Mouse (Mus musculus) C2C12 (cell line): Measurements from ENCODE around the gene Tex37. TPM values are rescaled to one million over a fixed set of nuclear protein-coding genes. Genes with fewer than 3 reads are reported as not detected.

ENCODE experiments used
- H3K27me3 ChIP-seq: one replicate; pipeline ENCODE4 v1.6.1; 2011; ENCODE audit not compliant: control insufficient read depth, insufficient read depth, insufficient read length
- H3K36me3 ChIP-seq: one replicate; pipeline ENCODE4 v1.6.1; 2011; ENCODE audit not compliant: control insufficient read depth, insufficient read depth
- H3K4me3 ChIP-seq: one replicate; pipeline ENCODE4 v1.5.1; 2011; ENCODE audit warnings: mild to moderate bottlenecking, control low read depth; ENCODE audit not compliant: poor library complexity, insufficient read depth, severe bottlenecking
- H3K79me2 ChIP-seq: one replicate; pipeline ENCODE4 v1.6.1; 2011; ENCODE audit not compliant: control insufficient read depth, insufficient read depth
- H3K79me3 ChIP-seq: one replicate; pipeline ENCODE4 v1.6.1; 2011; ENCODE audit warnings: low read depth, control low read depth
- H3ac ChIP-seq: one replicate; pipeline ENCODE3; 2011; ENCODE audit warnings: low read depth; ENCODE audit not compliant: control insufficient read depth, insufficient read length
- CEBPB ChIP-seq: IDR thresholded peaks from one replicate; pipeline ENCODE4 v1.6.1; 2011; ENCODE audit warnings: low read depth, mild to moderate bottlenecking, control low read depth, moderate library complexity
- CTCF ChIP-seq: IDR thresholded peaks from one replicate; pipeline ENCODE4 v1.5.1; 2011; ENCODE audit not compliant: control insufficient read depth, insufficient read depth, insufficient read length
- FOSL1 ChIP-seq: IDR thresholded peaks from one replicate; pipeline ENCODE4 v1.8.0; 2011; ENCODE audit warnings: mild to moderate bottlenecking, low read length; ENCODE audit not compliant: poor library complexity, insufficient read depth, severe bottlenecking
- MAX ChIP-seq: IDR thresholded peaks from one replicate; pipeline ENCODE4 v1.6.1; 2011; ENCODE audit warnings: mild to moderate bottlenecking, control low read depth
- MYOD1 ChIP-seq: IDR thresholded peaks from one replicate; pipeline ENCODE4 v1.6.1; 2011; ENCODE audit warnings: low read depth; ENCODE audit not compliant: control insufficient read depth, insufficient read length
- MYOG ChIP-seq: IDR thresholded peaks from one replicate; pipeline ENCODE4 v1.6.1; 2011; ENCODE audit not compliant: control insufficient read depth, insufficient read length; ENCODE audit errors: extremely low read depth
- USF1 ChIP-seq: IDR thresholded peaks from one replicate; pipeline ENCODE4 v1.6.1; 2011; ENCODE audit warnings: low read depth, mild to moderate bottlenecking, control low read depth, moderate library complexity
- polyA plus RNA-seq: library from polyadenylated mRNA; unstranded; fragments of >200 nt; fragmentation: generic; extraction: Trizol; gene quantifications from one replicate; pipeline ENCODE4 v1.2.1, GENCODE M21; 2012; ENCODE audit warnings: missing spikeins

Gene Tex37
- polyA plus RNA-seq, 1 experiment, result not detected

GRCm38 (mm10) chr6:70953274-70953673 lies 34.5 kb upstream of the Tex37 start:
- Histone ChIP-seq H3K79me2 (no peaks in the 10 kb centered on the region), H3K79me3 (no peaks in the 10 kb centered on the region), H3ac (no peak overlapping the region), H3K4me3 (no peak overlapping the region), H3K27me3 (peaks cover 25% of the 10 kb centered on the region), H3K36me3 (no peaks in the 10 kb centered on the region)
- no peak for TF ChIP-seq CEBPB
- no peak for TF ChIP-seq CTCF
- no peak for TF ChIP-seq MYOG
- no peak for TF ChIP-seq USF1
- TF ChIP-seq FOSL1, result no peak
- TF ChIP-seq MAX, result no peak

- no peak for TF ChIP-seq CEBPB
- no peak for TF ChIP-seq MAX
- TF ChIP-seq MYOD1, result no peak
- no peak for TF ChIP-seq USF1
- no peak for TF ChIP-seq CTCF
- TF ChIP-seq FOSL1, result no peak
- TF ChIP-seq MYOG, result no peak
- Histone ChIP-seq H3ac (no peak overlapping the region), H3K79me2 (no peaks in the 10 kb centered on the region), H3K27me3 (no peaks in the 10 kb centered on the region), H3K4me3 (no peak overlapping the region), H3K36me3 (no peaks in the 10 kb centered on the region), H3K79me3 (no peaks in the 10 kb centered on the region)
These were observed 13.1 kb upstream of the Tex37 start for GRCm38 (mm10) chr6:70931801-70932200.

- TF ChIP-seq USF1 (no peak), CTCF (peak; percentile 44), FOSL1 (no peak)
- Histone ChIP-seq H3K79me2 (no peaks in the 10 kb centered on the region), H3ac (no peak overlapping the region), H3K4me3 (no peak overlapping the region), H3K27me3 (no peaks in the 10 kb centered on the region), H3K36me3 (no peaks in the 10 kb centered on the region), H3K79me3 (no peaks in the 10 kb centered on the region)
These were observed 2.7 kb upstream of the Tex37 start for GRCm38 (mm10) chr6:70921274-70922074.

GRCm38 (mm10) chr6:70912396-70912765 lies 6.3 kb downstream of the Tex37 start:
- Histone ChIP-seq H3K79me3 (no peaks in the 10 kb centered on the region), H3K4me3 (no peak overlapping the region), H3ac (no peak overlapping the region), H3K27me3 (peaks cover 15% of the 10 kb centered on the region), H3K79me2 (no peaks in the 10 kb centered on the region), H3K36me3 (no peaks in the 10 kb centered on the region)
- TF ChIP-seq MAX, result no peak
- no peak for TF ChIP-seq MYOD1
- no peak for TF ChIP-seq CTCF
- TF ChIP-seq MYOG, result no peak
- no peak for TF ChIP-seq CEBPB
- no peak for TF ChIP-seq FOSL1
- TF ChIP-seq USF1, result no peak

GRCm38 (mm10) chr6:70911668-70912395 lies 6.9 kb downstream of the Tex37 start:
- H3K4me3 ChIP-seq, result no peak overlapping the region
- H3K27me3 ChIP-seq, result peaks cover 15% of the 10 kb centered on the region
- no peaks in the 10 kb centered on the region for H3K36me3 ChIP-seq
- H3K79me3 ChIP-seq, result no peaks in the 10 kb centered on the region
- no peak overlapping the region for H3ac ChIP-seq
- H3K79me2 ChIP-seq, result no peaks in the 10 kb centered on the region
- TF ChIP-seq MYOG (no peak), USF1 (no peak), FOSL1 (no peak), MAX (no peak), CEBPB (no peak), CTCF (no peak), MYOD1 (no peak)
